Mouse (Mus musculus) neural tube, embryonic 13.5 days (tissue): ENCODE data around the gene Cux1. TPM values are rescaled to one million over a fixed set of nuclear protein-coding genes. Genes with fewer than 3 reads are reported as not detected.
A peak's percentile ranks its signal among the peaks of the same experiment; 100 is the strongest.

Source experiments
- ATAC-seq: fragments of 200-750 bp; cut with Nextera tagmentation; 2 replicates; pipeline ENCODE4 v1.8.0; 2017; ENCODE audit warnings: low read depth, mild to moderate bottlenecking, moderate TSS enrichment, moderate library complexity
- H3K27ac ChIP-seq: fragments of 300-500 bp; sonication (generic); replicated peaks from 2 replicates; pipeline ENCODE4 v1.5.1; 2015; ENCODE audit warnings: moderate library complexity, mild to moderate bottlenecking, inconsistent platforms
- H3K27me3 ChIP-seq: fragments of 300-500 bp; sonication (generic); 2 replicates; pipeline ENCODE4 v1.6.1; 2015; ENCODE audit warnings: mild to moderate bottlenecking, inconsistent platforms
- H3K36me3 ChIP-seq: fragments of 300-500 bp; sonication (generic); 2 replicates; pipeline ENCODE4 v1.6.1; 2015; ENCODE audit warnings: mild to moderate bottlenecking, inconsistent platforms
- H3K4me1 ChIP-seq: fragments of 300-500 bp; sonication (generic); replicated peaks from 2 replicates; pipeline ENCODE4 v1.6.1; 2015; ENCODE audit warnings: inconsistent platforms
- H3K4me2 ChIP-seq: fragments of 300-500 bp; sonication (generic); 2 replicates; pipeline ENCODE4 v1.6.1; 2015; ENCODE audit warnings: inconsistent platforms, mild to moderate bottlenecking, moderate library complexity
- H3K4me3 ChIP-seq: fragments of 300-500 bp; sonication (generic); 2 replicates; pipeline ENCODE4 v1.5.1; 2015; ENCODE audit warnings: mild to moderate bottlenecking, inconsistent platforms
- H3K9ac ChIP-seq: fragments of 300-500 bp; sonication (generic); 2 replicates; pipeline ENCODE4 v1.6.1; 2015; ENCODE audit warnings: moderate library complexity, mild to moderate bottlenecking, inconsistent platforms
- H3K9me3 ChIP-seq: fragments of 300-500 bp; sonication (generic); 2 replicates; pipeline ENCODE4 v1.6.1; 2016; ENCODE audit warnings: inconsistent platforms
- WGBS: fragments of 180-500 bp; shearing (Covaris S2); methylation state at CpG from one replicate; pipeline ENCODE4 v1.1.7; 2015; 5-methylcytosine and 5-hydroxymethylcytosine counted together
- polyA plus RNA-seq: library from polyadenylated mRNA; unstranded; fragments of >200 nt; fragmentation: Nextera tagmentation; extraction: Ambion mirVana; gene quantifications from 2 replicates; pipeline ENCODE4 v1.2.1, GENCODE M21; 2015

Cux1 gene
- polyA plus RNA-seq, 1 experiment from 2014 or later, result 93.9 TPM

- Histone ChIP-seq H3K4me1 (peaks cover 55% of the 10 kb centered on the region), H3K9ac (peak overlapping the region; percentile 95), H3K27ac (peak overlapping the region; percentile 91), H3K4me2 (peak overlapping the region; percentile 80), H3K27me3 (no peaks in the 10 kb centered on the region), H3K36me3 (no peaks in the 10 kb centered on the region), H3K4me3 (peak overlapping the region; percentile 90), H3K9me3 (no peaks in the 10 kb centered on the region)
- ATAC-seq, result peak; percentile 60
- WGBS, result under 1% methylated on average over 57 of the region's 67 CpGs
These were observed 323.2 kb downstream of the Cux1 start for GRCm38 (mm10) chr5:136243851-136244761.

GRCm38 (mm10) chr5:136241161-136241560, 326.1 kb downstream of the Cux1 start:
- ATAC-seq, result no peak
- H3K4me3 ChIP-seq, result no peak overlapping the region
- WGBS, result 70% methylated on average over 6 of the region's 6 CpGs
- no peaks in the 10 kb centered on the region for H3K27me3 ChIP-seq
- H3K27ac ChIP-seq, result no peak overlapping the region
- H3K36me3 ChIP-seq, result no peaks in the 10 kb centered on the region
- peaks cover 82% of the 10 kb centered on the region for H3K4me1 ChIP-seq
- no peak overlapping the region for H3K4me2 ChIP-seq
- H3K9me3 ChIP-seq, result no peaks in the 10 kb centered on the region
- H3K9ac ChIP-seq, result 0 out of 2 replicates have a peak overlapping the region, but pooled peaks have one; percentile 12

- no peaks in the 10 kb centered on the region for H3K27me3 ChIP-seq
- H3K9ac ChIP-seq, result no peak overlapping the region
- H3K4me1 ChIP-seq, result peaks cover 75% of the 10 kb centered on the region
- H3K4me2 ChIP-seq, result no peak overlapping the region
- H3K4me3 ChIP-seq, result no peak overlapping the region
- H3K27ac ChIP-seq, result no peak overlapping the region
- no peaks in the 10 kb centered on the region for H3K9me3 ChIP-seq
- 30% methylated on average over 1 of the region's 1 CpGs for WGBS
- no peaks in the 10 kb centered on the region for H3K36me3 ChIP-seq
- ATAC-seq, result no peak
These were observed 326.9 kb downstream of the Cux1 start for GRCm38 (mm10) chr5:136240381-136240780.

GRCm38 (mm10) chr5:136237607-136238006, 329.7 kb downstream of the Cux1 start:
- Histone ChIP-seq H3K27me3 (no peaks in the 10 kb centered on the region), H3K4me1 (peaks cover 76% of the 10 kb centered on the region), H3K9ac (peak overlapping the region; percentile 46), H3K4me3 (peak overlapping the region; percentile 33), H3K9me3 (no peaks in the 10 kb centered on the region), H3K27ac (0 out of 2 replicates have a peak overlapping the region, but pooled peaks have one; percentile 28), H3K4me2 (peak overlapping the region; percentile 61), H3K36me3 (no peaks in the 10 kb centered on the region)
- 0 out of 2 replicates have a peak, but pooled peaks have one; percentile 28 for ATAC-seq
- 1% methylated on average over 19 of the region's 19 CpGs for WGBS

GRCm38 (mm10) chr5:136236611-136237010, 330.7 kb downstream of the Cux1 start:
- H3K4me1 ChIP-seq, result peaks cover 72% of the 10 kb centered on the region
- 75% methylated on average over 5 of the region's 5 CpGs for WGBS
- ATAC-seq, result no peak

GRCm38 (mm10) chr5:136230348-136231035, 336.8 kb downstream of the Cux1 start:
- no peaks in the 10 kb centered on the region; the same call in 1 of the 2 replicates for H3K27me3 ChIP-seq
- WGBS, result 53% methylated on average over 4 of the region's 4 CpGs
- H3K4me3 ChIP-seq, result no peak overlapping the region
- H3K4me1 ChIP-seq, result peaks cover 34% of the 10 kb centered on the region
- H3K9me3 ChIP-seq, result no peaks in the 10 kb centered on the region
- H3K9ac ChIP-seq, result no peak overlapping the region
- no peak overlapping the region for H3K4me2 ChIP-seq
- peaks cover 55% of the 10 kb centered on the region for H3K36me3 ChIP-seq
- peak overlapping the region; percentile 11; the same call in 1 of the 2 replicates for H3K27ac ChIP-seq
- ATAC-seq, result no peak

More at GRCm38 (mm10) chr5:136236611-136237010, 330.7 kb downstream of the Cux1 start:
- Histone ChIP-seq H3K27ac (0 out of 2 replicates have a peak overlapping the region, but pooled peaks have one; percentile 18), H3K9ac (0 out of 2 replicates have a peak overlapping the region, but pooled peaks have one; percentile 22), H3K4me2 (no peak overlapping the region), H3K4me3 (no peak overlapping the region), H3K36me3 (peaks cover 6% of the 10 kb centered on the region), H3K27me3 (no peaks in the 10 kb centered on the region; the same call in 1 of the 2 replicates), H3K9me3 (no peaks in the 10 kb centered on the region)

GRCm38 (mm10) chr5:136226246-136226876, 340.9 kb downstream of the Cux1 start:
- Histone ChIP-seq H3K27me3 (no peaks in the 10 kb centered on the region), H3K4me2 (no peak overlapping the region), H3K36me3 (peaks cover 86% of the 10 kb centered on the region), H3K4me1 (peaks cover 10% of the 10 kb centered on the region), H3K27ac (no peak overlapping the region), H3K4me3 (no peak overlapping the region), H3K9me3 (no peaks in the 10 kb centered on the region), H3K9ac (no peak overlapping the region)
- no peak for ATAC-seq
- WGBS, result 86% methylated on average over 7 of the region's 7 CpGs

- no peak for ATAC-seq
- no peaks in the 10 kb centered on the region for H3K4me1 ChIP-seq
- H3K36me3 ChIP-seq, result peaks cover 56% of the 10 kb centered on the region
- H3K9me3 ChIP-seq, result no peaks in the 10 kb centered on the region
- H3K4me2 ChIP-seq, result no peak overlapping the region
- no peak overlapping the region for H3K9ac ChIP-seq
- H3K27me3 ChIP-seq, result no peaks in the 10 kb centered on the region
- 84% methylated on average over 12 of the region's 12 CpGs for whole genome bisulfite sequencing
- H3K27ac ChIP-seq, result no peak overlapping the region
- H3K4me3 ChIP-seq, result no peak overlapping the region
These were observed 348.7 kb downstream of the Cux1 start for GRCm38 (mm10) chr5:136218585-136218984.

GRCm38 (mm10) chr5:136217932-136218381, 349.3 kb downstream of the Cux1 start:
- no peaks in the 10 kb centered on the region for H3K9me3 ChIP-seq
- no peak for ATAC-seq
- 77% methylated on average over 4 of the region's 4 CpGs for WGBS
- no peak overlapping the region for H3K4me2 ChIP-seq
- H3K27me3 ChIP-seq, result no peaks in the 10 kb centered on the region
- H3K4me1 ChIP-seq, result no peaks in the 10 kb centered on the region
- H3K27ac ChIP-seq, result no peak overlapping the region
- H3K36me3 ChIP-seq, result peaks cover 50% of the 10 kb centered on the region
- H3K9ac ChIP-seq, result no peak overlapping the region
- H3K4me3 ChIP-seq, result no peak overlapping the region

GRCm38 (mm10) chr5:136217004-136217665, 350.2 kb downstream of the Cux1 start:
- peaks cover 43% of the 10 kb centered on the region for H3K36me3 ChIP-seq
- H3K4me3 ChIP-seq, result no peak overlapping the region
- H3K9ac ChIP-seq, result no peak overlapping the region
- H3K4me1 ChIP-seq, result no peaks in the 10 kb centered on the region
- H3K9me3 ChIP-seq, result no peaks in the 10 kb centered on the region
- ATAC-seq, result no peak
- 84% methylated on average over 18 of the region's 18 CpGs for WGBS
- no peaks in the 10 kb centered on the region for H3K27me3 ChIP-seq
- H3K27ac ChIP-seq, result 0 out of 2 replicates have a peak overlapping the region, but pooled peaks have one; percentile 9
- no peak overlapping the region for H3K4me2 ChIP-seq

- no peaks in the 10 kb centered on the region for H3K27me3 ChIP-seq
- H3K4me1 ChIP-seq, result no peaks in the 10 kb centered on the region
- no peak overlapping the region for H3K4me2 ChIP-seq
- WGBS, result 61% methylated on average over 5 of the region's 5 CpGs
- H3K9ac ChIP-seq, result no peak overlapping the region
- H3K4me3 ChIP-seq, result no peak overlapping the region
- ATAC-seq, result peak; percentile 44; the same call in 1 of the 2 replicates
- H3K27ac ChIP-seq, result no peak overlapping the region
- H3K36me3 ChIP-seq, result peaks cover 32% of the 10 kb centered on the region
- no peaks in the 10 kb centered on the region for H3K9me3 ChIP-seq
These were observed 351.3 kb downstream of the Cux1 start for GRCm38 (mm10) chr5:136215958-136216357.
